Mouse (Mus musculus) midbrain, embryonic 14.5 days (tissue): ENCODE measurements around the gene Rasa2. TPM values are rescaled to one million over a fixed set of nuclear protein-coding genes. Genes with fewer than 3 reads are reported as not detected.

Source experiments
- ATAC-seq: fragments of 200-750 bp; cut with Nextera tagmentation; 2 replicates; pipeline ENCODE4 v1.8.0; 2017; ENCODE audit warnings: moderate number of reproducible peaks, moderate library complexity; ENCODE audit not compliant: low FRiP score, low TSS enrichment
- DNase-seq: peaks from one replicate; pipeline ENCODE4 v3.0.0-alpha.2; 2015
- H3K27ac ChIP-seq: fragments of 300-500 bp; sonication (generic); replicated peaks from 2 replicates; pipeline ENCODE4 v1.5.1; 2014; ENCODE audit warnings: mild to moderate bottlenecking, low read depth, low read length, moderate library complexity
- H3K27me3 ChIP-seq: fragments of 300-500 bp; sonication (generic); 2 replicates; pipeline ENCODE4 v1.6.1; 2014; ENCODE audit warnings: low read length, control low read depth, mixed read lengths; ENCODE audit not compliant: control insufficient read depth, insufficient read depth
- H3K36me3 ChIP-seq: fragments of 300-500 bp; sonication (generic); 2 replicates; pipeline ENCODE4 v1.6.1; 2014; ENCODE audit warnings: low read length, control low read depth; ENCODE audit not compliant: control insufficient read depth, insufficient read depth
- H3K4me1 ChIP-seq: fragments of 300-500 bp; sonication (generic); 2 replicates; pipeline ENCODE4 v1.6.1; 2014; ENCODE audit warnings: mild to moderate bottlenecking, antibody characterized with exemption, low read length, control low read depth; ENCODE audit not compliant: control insufficient read depth, insufficient read depth
- H3K4me2 ChIP-seq: fragments of 300-500 bp; sonication (generic); 2 replicates; pipeline ENCODE4 v1.6.1; 2014; ENCODE audit warnings: mild to moderate bottlenecking, low read length, moderate library complexity
- H3K4me3 ChIP-seq: fragments of 300-500 bp; sonication (generic); replicated peaks from 2 replicates; pipeline ENCODE4 v1.5.1; 2014; ENCODE audit warnings: low read depth, low read length
- H3K9ac ChIP-seq: fragments of 300-500 bp; sonication (generic); replicated peaks from 2 replicates; pipeline ENCODE4 v1.6.1; 2014; ENCODE audit warnings: mild to moderate bottlenecking, low read length, moderate library complexity
- H3K9me3 ChIP-seq: fragments of 300-500 bp; sonication (generic); 2 replicates; pipeline ENCODE4 v1.6.1; 2016; ENCODE audit warnings: low read length, control low read depth, mixed read lengths; ENCODE audit not compliant: control insufficient read depth
- WGBS: fragments of 180-500 bp; shearing (Covaris S2); extraction: QIAGEN DNeasy Blood & Tissue Kit; methylation state at CpG from one replicate; pipeline ENCODE4 v1.1.7; 2014; 5-methylcytosine and 5-hydroxymethylcytosine counted together
- polyA plus RNA-seq: library from polyadenylated mRNA; unstranded; fragments of >200 nt; fragmentation: Nextera tagmentation; extraction: Ambion mirVana; gene quantifications from 2 replicates; pipeline ENCODE4 v1.2.1, GENCODE M21; 2014

Rasa2 gene
- polyA plus RNA-seq, 1 experiment from 2014 or later = 17.9 TPM

- DNase-seq (no peak), ATAC-seq (no peak)
- Histone ChIP-seq H3K27me3 (no peaks in the 10 kb centered on the region), H3K27ac (no peak overlapping the region), H3K36me3 (peaks cover 6% of the 10 kb centered on the region; the same call in 1 of the 2 replicates), H3K4me2 (no peak overlapping the region), H3K4me1 (no peaks in the 10 kb centered on the region), H3K9me3 (no peaks in the 10 kb centered on the region), H3K9ac (no peak overlapping the region), H3K4me3 (no peak overlapping the region)
- 94% methylated on average over 2 of the region's 2 CpGs for WGBS
Observed at GRCm38 (mm10) chr9:96583496-96583895, 47.9 kb downstream of the Rasa2 start.

GRCm38 (mm10) chr9:96583076-96583475 is 48.3 kb downstream of the Rasa2 start:
- Histone ChIP-seq H3K9me3 (no peaks in the 10 kb centered on the region), H3K36me3 (peaks cover 6% of the 10 kb centered on the region; the same call in 1 of the 2 replicates), H3K4me2 (no peak overlapping the region), H3K4me3 (no peak overlapping the region), H3K27me3 (no peaks in the 10 kb centered on the region), H3K27ac (no peak overlapping the region), H3K9ac (no peak overlapping the region), H3K4me1 (no peaks in the 10 kb centered on the region)
- whole genome bisulfite sequencing = 95% methylated on average over 2 of the region's 2 CpGs
- no peak for DNase-seq
- no peak for ATAC-seq

GRCm38 (mm10) chr9:96578190-96578589 is 53.2 kb downstream of the Rasa2 start:
- H3K27ac ChIP-seq = no peak overlapping the region
- no peaks in the 10 kb centered on the region for H3K27me3 ChIP-seq
- H3K4me3 ChIP-seq = no peak overlapping the region
- no peak overlapping the region for H3K9ac ChIP-seq
- ATAC-seq (no peak), DNase-seq (no peak)
- no peak overlapping the region for H3K4me2 ChIP-seq
- H3K36me3 ChIP-seq = peaks cover 13% of the 10 kb centered on the region; the same call in 1 of the 2 replicates
- H3K9me3 ChIP-seq = no peaks in the 10 kb centered on the region
- no peaks in the 10 kb centered on the region for H3K4me1 ChIP-seq
- WGBS = 91% methylated on average over 4 of the region's 4 CpGs

GRCm38 (mm10) chr9:96577674-96578073 is 53.7 kb downstream of the Rasa2 start:
- WGBS = 89% methylated on average over 6 of the region's 6 CpGs
- no peak overlapping the region for H3K9ac ChIP-seq
- H3K27ac ChIP-seq = no peak overlapping the region
- no peaks in the 10 kb centered on the region for H3K4me1 ChIP-seq
- no peak overlapping the region for H3K4me2 ChIP-seq
- peaks cover 11% of the 10 kb centered on the region; the same call in 1 of the 2 replicates for H3K36me3 ChIP-seq
- no peak overlapping the region for H3K4me3 ChIP-seq
- no peaks in the 10 kb centered on the region for H3K27me3 ChIP-seq
- DNase-seq (no peak), ATAC-seq (no peak)
- no peaks in the 10 kb centered on the region for H3K9me3 ChIP-seq

GRCm38 (mm10) chr9:96573252-96573651 is 58.2 kb downstream of the Rasa2 start:
- no peak overlapping the region for H3K9ac ChIP-seq
- no peaks in the 10 kb centered on the region for H3K4me1 ChIP-seq
- WGBS = 9% methylated on average over 1 of the region's 1 CpGs
- H3K36me3 ChIP-seq = peaks cover 27% of the 10 kb centered on the region
- DNase-seq (peak; percentile 82), ATAC-seq (no peak)
- H3K4me2 ChIP-seq = no peak overlapping the region
- no peaks in the 10 kb centered on the region for H3K27me3 ChIP-seq
- H3K9me3 ChIP-seq = no peaks in the 10 kb centered on the region
- no peak overlapping the region for H3K4me3 ChIP-seq
- H3K27ac ChIP-seq = no peak overlapping the region

- Histone ChIP-seq H3K4me1 (no peaks in the 10 kb centered on the region), H3K4me2 (no peak overlapping the region), H3K27me3 (no peaks in the 10 kb centered on the region), H3K9ac (no peak overlapping the region), H3K4me3 (no peak overlapping the region), H3K36me3 (peaks cover 27% of the 10 kb centered on the region), H3K9me3 (no peaks in the 10 kb centered on the region), H3K27ac (no peak overlapping the region)
- WGBS = 85% methylated on average over 9 of the region's 9 CpGs
- ATAC-seq = no peak
- DNase-seq = no peak
Observed at GRCm38 (mm10) chr9:96572754-96573153, 58.7 kb downstream of the Rasa2 start.

- no peak for ATAC-seq
- no peak overlapping the region for H3K9ac ChIP-seq
- no peak overlapping the region for H3K27ac ChIP-seq
- H3K9me3 ChIP-seq = no peaks in the 10 kb centered on the region
- no peaks in the 10 kb centered on the region for H3K4me1 ChIP-seq
- peaks cover 26% of the 10 kb centered on the region for H3K36me3 ChIP-seq
- WGBS = 91% methylated on average over 8 of the region's 8 CpGs
- no peaks in the 10 kb centered on the region for H3K27me3 ChIP-seq
- no peak overlapping the region for H3K4me2 ChIP-seq
- no peak overlapping the region for H3K4me3 ChIP-seq
- DNase-seq = no peak
Observed at GRCm38 (mm10) chr9:96566470-96566996, 64.9 kb downstream of the Rasa2 start.

- Histone ChIP-seq H3K4me2 (no peak overlapping the region), H3K27me3 (no peaks in the 10 kb centered on the region), H3K4me3 (no peak overlapping the region), H3K36me3 (peaks cover 35% of the 10 kb centered on the region), H3K4me1 (no peaks in the 10 kb centered on the region), H3K9me3 (no peaks in the 10 kb centered on the region), H3K27ac (no peak overlapping the region), H3K9ac (no peak overlapping the region)
- 96% methylated on average over 4 of the region's 4 CpGs for WGBS
- no peak for DNase-seq
- no peak for ATAC-seq
Observed at GRCm38 (mm10) chr9:96563501-96563900, 67.9 kb downstream of the Rasa2 start.

GRCm38 (mm10) chr9:96559148-96559547 is 72.3 kb downstream of the Rasa2 start:
- Histone ChIP-seq H3K9ac (no peak overlapping the region), H3K36me3 (peaks cover 29% of the 10 kb centered on the region), H3K27me3 (no peaks in the 10 kb centered on the region), H3K4me2 (no peak overlapping the region), H3K4me3 (no peak overlapping the region), H3K4me1 (no peaks in the 10 kb centered on the region), H3K27ac (no peak overlapping the region), H3K9me3 (no peaks in the 10 kb centered on the region)
- ATAC-seq (no peak), DNase-seq (no peak)
- WGBS = 95% methylated on average over 6 of the region's 6 CpGs
